Comparison of ENCODE assay signal across 8 mouse cellular contexts in genomic region chr13:55511492-55511861, GRCm38 (mm10). TPM values are rescaled to one million over a fixed set of nuclear protein-coding genes. Genes with fewer than 3 reads are reported as not detected.
DNase-seq lines count a peak whose midpoint lies in the region; ATAC-seq and TF ChIP-seq lines count a peak whose summit lies in the region.

No protein-coding gene starts in this region.

- H3K4me1 ChIP-seq in testis, adult 2 months (ENCODE audit: control insufficient read depth, insufficient read depth, low read length) = peaks cover 27% of the 10 kb centered on the region
- peaks cover 32% of the 10 kb centered on the region for H3K4me1 ChIP-seq in forebrain, embryonic 16.5 days (replicated peaks; ENCODE audit: control insufficient read depth, insufficient read depth, low read length)
- H3K4me1 ChIP-seq in liver, adult 2 months (ENCODE audit: control insufficient read depth, insufficient read depth, low read length) = peaks cover 13% of the 10 kb centered on the region

- H3K27me3 ChIP-seq in testis, adult 2 months (ENCODE audit: control insufficient read depth, insufficient read depth, low read length) = no peaks in the 10 kb centered on the region
- no peaks in the 10 kb centered on the region for H3K27me3 ChIP-seq in forebrain, embryonic 16.5 days (replicated peaks; ENCODE audit: control insufficient read depth, insufficient read depth, low read length)
- H3K27me3 ChIP-seq in liver, adult 2 months (ENCODE audit: control insufficient read depth, insufficient read depth, low read length) = no peaks in the 10 kb centered on the region

- no peak overlapping the region for H3K4me3 ChIP-seq in testis, adult 2 months (ENCODE audit: control insufficient read depth, low read depth, low read length)
- no peak overlapping the region for H3K4me3 ChIP-seq in forebrain, embryonic 16.5 days (replicated peaks; ENCODE audit: low read length)
- no peak overlapping the region for H3K4me3 ChIP-seq in liver, adult 2 months (ENCODE audit: insufficient read depth, low read depth, low read length)

- H3K9me3 ChIP-seq in forebrain, embryonic 16.5 days (ENCODE audit: control insufficient read depth, low read length) = no peaks in the 10 kb centered on the region

- no peaks in the 10 kb centered on the region for H3K79me2 ChIP-seq in liver, adult 2 months (ENCODE audit: control insufficient read depth, insufficient read depth, low read length)

- 39% methylated on average over 5 of the region's 5 CpGs for WGBS in forebrain, embryonic 16.5 days
- 28% methylated on average over 5 of the region's 5 CpGs for WGBS in liver, adult 2 months

- no peak overlapping the region for H3K9ac ChIP-seq in forebrain, embryonic 16.5 days (replicated peaks; ENCODE audit: low read depth, low read length)
- no peak overlapping the region for H3K9ac ChIP-seq in liver, adult 2 months (ENCODE audit: low read depth, low read length)

- TF ChIP-seq POLR2A in testis, adult 2 months (IDR thresholded peaks at IDR 0.05; ENCODE audit: control insufficient read depth, low read depth, low read length) = no peak
- TF ChIP-seq POLR2A in liver, adult 2 months (IDR thresholded peaks at IDR 0.05; ENCODE audit: extremely low read depth, insufficient read depth, low read length) = no peak

- peak overlapping the region; percentile 91; the same call in 1 of the 2 replicates for H3K4me2 ChIP-seq in forebrain, embryonic 16.5 days (ENCODE audit: low read length)

- no peaks in the 10 kb centered on the region for H3K36me3 ChIP-seq in testis, adult 2 months (ENCODE audit: control insufficient read depth, insufficient read depth, low read length)
- peaks cover 5% of the 10 kb centered on the region for H3K36me3 ChIP-seq in forebrain, embryonic 16.5 days (ENCODE audit: control insufficient read depth, insufficient read depth)
- H3K36me3 ChIP-seq in liver, adult 2 months (ENCODE audit: control insufficient read depth, insufficient read depth, low read length) = no peaks in the 10 kb centered on the region

- DNase-seq in testis, postnatal 10 days (ENCODE audit: low spot score) = no peak
- DNase-seq in liver, adult 2 months (ENCODE audit: extremely low read depth, low read depth, low spot score) = peak; percentile 80
- DNase-seq in yolk sac, embryonic 10.5 days (ENCODE audit: low spot score) = peak; percentile 87
- no peak for DNase-seq in ovary, postnatal 10 days (ENCODE audit: low spot score)
- no peak for DNase-seq in layer of hippocampus, adult 9-10 months (ENCODE audit: low spot score)
- no peak for DNase-seq in frontal cortex, adult 2 months (ENCODE audit: extremely low spot score in 1 of 2, low spot score in 1 of 2)

- ATAC-seq in forebrain, embryonic 16.5 days = no peak

- peak overlapping the region; percentile 40; the same call in 1 of the 2 replicates for H3K27ac ChIP-seq in testis, adult 2 months (ENCODE audit: control insufficient read depth, insufficient read depth, low read depth, low read length)
- H3K27ac ChIP-seq in forebrain, embryonic 16.5 days (ENCODE audit: low read length) = no peak overlapping the region
- peak overlapping the region; percentile 28 for H3K27ac ChIP-seq in liver, adult 2 months (replicated peaks; ENCODE audit: insufficient read depth, low read depth, low read length)

- no peak for TF ChIP-seq CTCF in testis, adult 2 months (IDR thresholded peaks at IDR 0.05; ENCODE audit: control insufficient read depth, insufficient read depth, insufficient replicate concordance, low read depth, low read length)
- TF ChIP-seq CTCF in liver, adult 2 months (IDR thresholded peaks at IDR 0.05; ENCODE audit: low read depth, low read length) = no peak

RNA-seq across cellular contexts. Expression of gene Pdlim7, which starts 2.0 kb away (rescaled TPM):
- 7.6 and 14.5 TPM in 2 replicates for polyA plus RNA-seq in testis, adult 2 months (2012; rRNA removed)
- polyA plus RNA-seq in forebrain, embryonic 16.5 days (2015; fragmentation: Nextera tagmentation; extraction: Ambion mirVana) = 132 and 147 TPM in 2 replicates
- total RNA-seq in liver, adult 2 months (2014; rRNA removed) = 3.6 and 6.4 TPM in 2 replicates
- 6.7 and 10.2 TPM in 2 replicates for polyA plus RNA-seq in liver, adult 2 months (2012; rRNA removed)
- polyA plus RNA-seq in frontal cortex, adult 2 months (2012; rRNA removed) = 174 and 242 TPM in 2 replicates

RNA-seq across cellular contexts. Expression of gene Dok3, which starts 17.6 kb away (rescaled TPM):
- polyA plus RNA-seq in testis, adult 2 months (2012; rRNA removed) = 2.3 TPM in 2 replicates
- 3.1 and 4.6 TPM in 2 replicates for polyA plus RNA-seq in forebrain, embryonic 16.5 days (2015; fragmentation: Nextera tagmentation; extraction: Ambion mirVana)
- 0.46 and 0.94 TPM in 2 replicates for total RNA-seq in liver, adult 2 months (2014; rRNA removed)
- polyA plus RNA-seq in liver, adult 2 months (2012; rRNA removed) = 2.5 and 5.2 TPM in 2 replicates
- polyA plus RNA-seq in frontal cortex, adult 2 months (2012; rRNA removed) = 14.7 and 19.6 TPM in 2 replicates

RNA-seq across cellular contexts. Expression of gene Dbn1, which starts 23.6 kb away (rescaled TPM):
- 89.3 and 101 TPM in 2 replicates for polyA plus RNA-seq in testis, adult 2 months (2012; rRNA removed)
- 792 and 816 TPM in 2 replicates for polyA plus RNA-seq in forebrain, embryonic 16.5 days (2015; fragmentation: Nextera tagmentation; extraction: Ambion mirVana)
- total RNA-seq in liver, adult 2 months (2014; rRNA removed) = 0.65 and 0.81 TPM in 2 replicates
- 2.1 and 2.3 TPM in 2 replicates for polyA plus RNA-seq in liver, adult 2 months (2012; rRNA removed)
- 366 and 391 TPM in 2 replicates for polyA plus RNA-seq in frontal cortex, adult 2 months (2012; rRNA removed)

RNA-seq across cellular contexts. Expression of gene Ddx41, which starts 25.0 kb away (rescaled TPM):
- polyA plus RNA-seq in testis, adult 2 months (2012; rRNA removed) = 52.0 and 58.5 TPM in 2 replicates
- polyA plus RNA-seq in forebrain, embryonic 16.5 days (2015; fragmentation: Nextera tagmentation; extraction: Ambion mirVana) = 67.3 and 70.6 TPM in 2 replicates
- 30.1 and 35.4 TPM in 2 replicates for total RNA-seq in liver, adult 2 months (2014; rRNA removed)
- 38.8 and 39.9 TPM in 2 replicates for polyA plus RNA-seq in liver, adult 2 months (2012; rRNA removed)
- 83.9 and 92.8 TPM in 2 replicates for polyA plus RNA-seq in frontal cortex, adult 2 months (2012; rRNA removed)

RNA-seq across cellular contexts. Expression of gene Prr7, which starts 47.4 kb away (rescaled TPM):
- polyA plus RNA-seq in testis, adult 2 months (2012; rRNA removed) = 20.3 and 24.9 TPM in 2 replicates
- 4.1 and 4.3 TPM in 2 replicates for polyA plus RNA-seq in forebrain, embryonic 16.5 days (2015; fragmentation: Nextera tagmentation; extraction: Ambion mirVana)
- not detected in 2 replicates for total RNA-seq in liver, adult 2 months (2014; rRNA removed)
- 0.31 and 0.44 TPM in 2 replicates for polyA plus RNA-seq in liver, adult 2 months (2012; rRNA removed)
- 67.1 and 81.0 TPM in 2 replicates for polyA plus RNA-seq in frontal cortex, adult 2 months (2012; rRNA removed)

Comparison
In these comparisons a context has a peak if more than half of its experiments do, and no peak if none do; other contexts are left out.
1. DNase-seq: peak in liver, adult 2 months (single experiment) and yolk sac, embryonic 10.5 days (single experiment); none in testis, postnatal 10 days (single experiment), ovary, postnatal 10 days (single experiment), layer of hippocampus, adult 9-10 months (single experiment) and frontal cortex, adult 2 months (0 of 2).
2. RNA of gene Dbn1, which starts 23.6 kb away (polyA plus RNA-seq): 792 to 816 TPM in forebrain, embryonic 16.5 days, 366 to 391 TPM in frontal cortex, adult 2 months and 89.3 to 101 TPM in testis, adult 2 months; 2.1 to 2.3 TPM in liver, adult 2 months; every median in the first group is over 10 times any median in the second.